12 mouse cellular contexts compared by ENCODE assay signal in genomic region chr6:6861798-6862428, GRCm38 (mm10). TPM values are rescaled to one million over a fixed set of nuclear protein-coding genes. Genes with fewer than 3 reads are reported as not detected.
DNase-seq lines count a peak whose midpoint lies in the region; ATAC-seq and TF ChIP-seq lines count a peak whose summit lies in the region.
"Had no signal": no experiment of that assay in that cellular context is flagged by ENCODE, and none has a peak within 500 bp of the region (broad histone marks: within the 10 kb centered on the region; RNA-seq: fewer than 3 reads in every experiment).

No protein-coding gene starts in this region.

- peak overlapping the region; percentile 37; the same call in 1 of the 2 replicates for H3K4me3 ChIP-seq in lung, embryonic 14.5 days (ENCODE audit: low read depth, low read length)
- H3K4me3 ChIP-seq in forebrain, embryonic 13.5 days: peak overlapping the region; percentile 60
- H3K4me3 ChIP-seq in olfactory bulb, adult 2 months (ENCODE audit: insufficient read depth, low read depth, low read length): peak overlapping the region; percentile 79
- H3K4me3 ChIP-seq in liver, postnatal 0 days (ENCODE audit: low read depth, low read length): no peak overlapping the region

- TF ChIP-seq EP300 in liver, postnatal 0 days (IDR thresholded peaks at IDR 0.05; ENCODE audit: low read depth): no peak

- no peak overlapping the region for H3K9ac ChIP-seq in lung, embryonic 14.5 days
- H3K9ac ChIP-seq in forebrain, embryonic 13.5 days: peak overlapping the region; percentile 94
- H3K9ac ChIP-seq in liver, postnatal 0 days (replicated peaks): no peak overlapping the region
- H3K9ac ChIP-seq: kidney, embryonic 15.5 days had no signal

- peak; percentile 33 for DNase-seq in heart, adult 11 months
- DNase-seq in heart, adult 18-20 months: no peak
- DNase-seq in lung, embryonic 14.5 days: no peak
- DNase-seq in lung, postnatal 4 days: no peak
- no peak for DNase-seq in liver, postnatal 0 days
- no peak for DNase-seq in MN1 (ENCODE audit: low spot score)

- H3K36me3 ChIP-seq in lung, embryonic 14.5 days (ENCODE audit: insufficient read depth): no peaks in the 10 kb centered on the region
- no peaks in the 10 kb centered on the region for H3K36me3 ChIP-seq in forebrain, embryonic 13.5 days (ENCODE audit: poor library complexity, severe bottlenecking)
- no peaks in the 10 kb centered on the region for H3K36me3 ChIP-seq in liver, postnatal 0 days (replicated peaks; ENCODE audit: insufficient read depth, low read length)
- H3K36me3 ChIP-seq: kidney, embryonic 15.5 days had no signal

- no peak for TF ChIP-seq CTCF in lung, embryonic 14.5 days (IDR thresholded peaks at IDR 0.05; ENCODE audit: low read depth)
- TF ChIP-seq CTCF in olfactory bulb, adult 2 months (IDR thresholded peaks at IDR 0.05; ENCODE audit: insufficient read depth, low read depth, low read length): no peak
- no peak for TF ChIP-seq CTCF in liver, postnatal 0 days (IDR thresholded peaks at IDR 0.05; ENCODE audit: low read depth)

- H3K9me3 ChIP-seq in lung, embryonic 14.5 days (ENCODE audit: low read depth, low read length): no peaks in the 10 kb centered on the region
- no peaks in the 10 kb centered on the region for H3K9me3 ChIP-seq in forebrain, embryonic 13.5 days (replicated peaks)
- H3K9me3 ChIP-seq in liver, postnatal 0 days (ENCODE audit: low read length): no peaks in the 10 kb centered on the region
- H3K9me3 ChIP-seq: kidney, embryonic 15.5 days had no signal

- WGBS in lung, embryonic 14.5 days: 3% methylated on average over 11 of the region's 11 CpGs
- under 1% methylated on average over 11 of the region's 11 CpGs for WGBS in forebrain, embryonic 13.5 days
- 2% methylated on average over 11 of the region's 11 CpGs for WGBS in olfactory bulb, adult 2 months
- 4% methylated on average over 11 of the region's 11 CpGs for WGBS in liver, postnatal 0 days (ENCODE audit: insufficient replicate concordance)

- no peak overlapping the region; the same call in 1 of the 2 replicates for H3K4me2 ChIP-seq in lung, embryonic 14.5 days
- peak overlapping the region; percentile 70 for H3K4me2 ChIP-seq in forebrain, embryonic 13.5 days
- no peak overlapping the region for H3K4me2 ChIP-seq in liver, postnatal 0 days (ENCODE audit: low read depth, low read length)

- H3K27ac ChIP-seq in lung, embryonic 14.5 days (ENCODE audit: low read depth): no peak overlapping the region
- peak overlapping the region; percentile 98 for H3K27ac ChIP-seq in forebrain, embryonic 13.5 days
- peak overlapping the region; percentile 85 for H3K27ac ChIP-seq in olfactory bulb, adult 2 months (ENCODE audit: insufficient read depth, low read depth, low read length)
- no peak overlapping the region for H3K27ac ChIP-seq in liver, postnatal 0 days (ENCODE audit: low read depth)
- H3K27ac ChIP-seq: kidney, embryonic 15.5 days had no signal

- no peaks in the 10 kb centered on the region; the same call in 1 of the 2 replicates for H3K4me1 ChIP-seq in lung, embryonic 14.5 days (ENCODE audit: insufficient read depth)
- H3K4me1 ChIP-seq in forebrain, embryonic 13.5 days: peaks cover 31% of the 10 kb centered on the region
- no peaks in the 10 kb centered on the region for H3K4me1 ChIP-seq in olfactory bulb, adult 2 months (ENCODE audit: control insufficient read depth, insufficient read depth, low read length)
- peaks cover 12% of the 10 kb centered on the region for H3K4me1 ChIP-seq in liver, postnatal 0 days (ENCODE audit: insufficient read depth)

- peaks cover 100% of the 10 kb centered on the region for H3K27me3 ChIP-seq in lung, embryonic 14.5 days (ENCODE audit: insufficient read depth, low read length)
- H3K27me3 ChIP-seq in forebrain, embryonic 13.5 days: peaks cover 91% of the 10 kb centered on the region
- peaks cover 96% of the 10 kb centered on the region for H3K27me3 ChIP-seq in liver, postnatal 0 days (ENCODE audit: insufficient read depth, low read length)

- ATAC-seq in lung, embryonic 14.5 days (ENCODE audit: insufficient read depth): no peak
- peak; percentile 44 for ATAC-seq in forebrain, embryonic 13.5 days
- ATAC-seq in liver, postnatal 0 days: no peak

- no peak for TF ChIP-seq POLR2A in olfactory bulb, adult 2 months (IDR thresholded peaks at IDR 0.05; ENCODE audit: insufficient read depth, low read depth, low read length)

RNA-seq across cellular contexts. Expression of gene Dlx6, which starts 1.2 kb away (rescaled TPM):
- not detected for total RNA-seq in heart, adult 18-20 months (2021)
- polyA plus RNA-seq in lung, embryonic 14.5 days (2014; fragmentation: Nextera tagmentation; extraction: Ambion mirVana): not detected in 2 replicates
- polyA plus RNA-seq in forebrain, embryonic 13.5 days (2015; fragmentation: Nextera tagmentation; extraction: Ambion mirVana): 15.5 and 16.2 TPM in 2 replicates
- not detected in 2 replicates for polyA plus RNA-seq in olfactory bulb, adult 2 months (2012; ENCODE audit: insufficient read depth, insufficient read length, low replicate concordance, missing spikeins)
- polyA plus RNA-seq in liver, postnatal 0 days (2015; fragmentation: Nextera tagmentation; extraction: Ambion mirVana): not detected in 2 replicates
- total RNA-seq: ES-E14; heart, postnatal 4 days; liver, adult 2 months had no signal
- polyA plus RNA-seq: kidney, embryonic 15.5 days; liver, adult 2 months had no signal

RNA-seq across cellular contexts. Expression of gene Dlx5, which starts 20.0 kb away (rescaled TPM):
- total RNA-seq in heart, adult 18-20 months (2021): under 1 TPM in 1 of 2 experiments, not detected in 1; 0.37 TPM
- 0.14 and 0.29 TPM in 2 replicates for polyA plus RNA-seq in lung, embryonic 14.5 days (2014; fragmentation: Nextera tagmentation; extraction: Ambion mirVana)
- 84.5 and 91.5 TPM in 2 replicates for polyA plus RNA-seq in forebrain, embryonic 13.5 days (2015; fragmentation: Nextera tagmentation; extraction: Ambion mirVana)
- polyA plus RNA-seq in olfactory bulb, adult 2 months (2012; ENCODE audit: insufficient read depth, insufficient read length, low replicate concordance, missing spikeins): not detected in 2 replicates
- polyA plus RNA-seq in liver, postnatal 0 days (2015; fragmentation: Nextera tagmentation; extraction: Ambion mirVana): not detected in 2 replicates
- total RNA-seq: ES-E14; liver, adult 2 months had no signal
- polyA plus RNA-seq: liver, adult 2 months had no signal

Comparison
In these comparisons a context has a peak if more than half of its experiments do, and no peak if none do; other contexts are left out.
1. H3K27ac ChIP-seq: peak in forebrain, embryonic 13.5 days (single experiment) and olfactory bulb, adult 2 months (single experiment); none in lung, embryonic 14.5 days (single experiment) and liver, postnatal 0 days (single experiment).
2. RNA of gene Dlx5, which starts 20.0 kb away (polyA plus RNA-seq): 84.5 to 91.5 TPM in forebrain, embryonic 13.5 days; 0.14 to 0.29 TPM in lung, embryonic 14.5 days, not detected in liver, postnatal 0 days and not detected in olfactory bulb, adult 2 months; every median in the first group is over 10 times any median in the second.